ENCODE assay signal across 8 mouse cellular contexts in genomic region chr4:35225734-35226495, GRCm38 (mm10). TPM values are rescaled to one million over a fixed set of nuclear protein-coding genes. Genes with fewer than 3 reads are reported as not detected.
DNase-seq lines count a peak whose midpoint lies in the region; ATAC-seq lines count a peak whose summit lies in the region.

TSS of gene C9orf72 (minus strand) at chr4:35226175.

- no peaks in the 10 kb centered on the region for H3K27me3 ChIP-seq in hindbrain, embryonic 15.5 days

- peak; percentile 94 for DNase-seq in T-cell, adult 2 months (ENCODE audit: low spot score)
- peak; percentile 96 to 99 for DNase-seq in cerebellum, postnatal 36 days
- DNase-seq in frontal cortex, postnatal 36 days (ENCODE audit: low spot score in 2 of 2) = peak; percentile 95 to 98
- peak; percentile 94 for DNase-seq in left cerebral cortex, adult 11 months (ENCODE audit: low spot score)
- peak; percentile 95 to 96 for DNase-seq in lung, postnatal 4 days
- peak; percentile 97 for DNase-seq in retina, postnatal 7 days (ENCODE audit: low read depth, low spot score)
- DNase-seq in urinary bladder, adult 2 months (ENCODE audit: low spot score) = peak; percentile 87

- peak within 1 kb of the TSS; percentile 79 for H3K4me2 ChIP-seq in hindbrain, embryonic 15.5 days

- under 1% methylated on average over 50 of the region's 51 CpGs for WGBS in hindbrain, embryonic 15.5 days

- H3K27ac ChIP-seq in hindbrain, embryonic 15.5 days (replicated peaks) = peak within 1 kb of the TSS; percentile 92

- ATAC-seq in hindbrain, embryonic 15.5 days (ENCODE audit: low FRiP score, low read depth) = peak; percentile 98

- peaks cover 13% of the 10 kb centered on the region for H3K4me1 ChIP-seq in hindbrain, embryonic 15.5 days (replicated peaks)

- no peaks in the 10 kb centered on the region for H3K36me3 ChIP-seq in hindbrain, embryonic 15.5 days

- peak within 1 kb of the TSS; percentile 83 for H3K9ac ChIP-seq in hindbrain, embryonic 15.5 days

- H3K9me3 ChIP-seq in hindbrain, embryonic 15.5 days = no peaks in the 10 kb centered on the region

- H3K4me3 ChIP-seq in hindbrain, embryonic 15.5 days = peak within 1 kb of the TSS; percentile 87

RNA-seq across cellular contexts. Expression of gene C9orf72, which starts in this region (rescaled TPM):
- 41.9 and 43.2 TPM in 2 replicates for polyA plus RNA-seq in hindbrain, embryonic 15.5 days (2015; fragmentation: Nextera tagmentation; extraction: Ambion mirVana)
- 14.7 and 15.9 TPM in 2 replicates for polyA plus RNA-seq in urinary bladder, adult 2 months (2012; rRNA removed)

Comparison
In these comparisons a context has a peak if more than half of its experiments do, and no peak if none do; other contexts are left out.
1. Peak in every context shown above with its lines: DNase-seq, ATAC-seq, H3K4me3 ChIP-seq and H3K27ac ChIP-seq.